Comparison of ENCODE assay signal across 25 mouse cellular contexts in genomic region chr12:8167743-8168142, GRCm38 (mm10).
"Had no signal": no experiment of that assay in that cellular context is flagged by ENCODE, and none has a peak within 500 bp of the region (broad histone marks: within the 10 kb centered on the region; RNA-seq: fewer than 3 reads in every experiment).

No protein-coding gene starts in this region.

- DNase-seq: cerebellum, adult 9-10 months; cerebellum, adult 9-11 months; cerebellum, postnatal 10 days; cerebellum, postnatal 14 days; cerebellum, postnatal 25 days; cerebellum, postnatal 36 days; embryo, embryonic 11 days; forebrain, postnatal 0 days; gastrocnemius, adult 2 months; gastrocnemius, postnatal 10 days; gastrocnemius, postnatal 14 days; gastrocnemius, postnatal 25 days; gastrocnemius, postnatal 36 days; heart, adult 11 months; heart, adult 18-20 months; heart, adult 2 months had no signal

- H3K4me3 ChIP-seq: embryonic facial prominence, embryonic 10.5 days; embryonic facial prominence, embryonic 12.5 days; embryonic facial prominence, embryonic 13.5 days; embryonic facial prominence, embryonic 15.5 days; erythroblast, embryonic 14.5 days; forebrain, embryonic 10.5 days; forebrain, embryonic 12.5 days; forebrain, embryonic 13.5 days; forebrain, embryonic 15.5 days; gastrocnemius, adult 2 months; heart, adult 2 months had no signal

- H3K27ac ChIP-seq: embryonic facial prominence, embryonic 10.5 days; embryonic facial prominence, embryonic 12.5 days; embryonic facial prominence, embryonic 13.5 days; embryonic facial prominence, embryonic 15.5 days; forebrain, embryonic 10.5 days; forebrain, embryonic 12.5 days; forebrain, embryonic 13.5 days; forebrain, embryonic 15.5 days; gastrocnemius, adult 2 months; heart, adult 2 months had no signal

- H3K9me3 ChIP-seq: embryonic facial prominence, embryonic 10.5 days; embryonic facial prominence, embryonic 12.5 days; embryonic facial prominence, embryonic 13.5 days; embryonic facial prominence, embryonic 15.5 days; forebrain, embryonic 10.5 days; forebrain, embryonic 12.5 days; forebrain, embryonic 13.5 days; forebrain, embryonic 15.5 days had no signal

- H3K4me1 ChIP-seq: embryonic facial prominence, embryonic 10.5 days; embryonic facial prominence, embryonic 12.5 days; embryonic facial prominence, embryonic 13.5 days; embryonic facial prominence, embryonic 15.5 days; forebrain, embryonic 10.5 days; forebrain, embryonic 12.5 days; forebrain, embryonic 13.5 days; forebrain, embryonic 15.5 days had no signal

- H3K36me3 ChIP-seq: embryonic facial prominence, embryonic 10.5 days; embryonic facial prominence, embryonic 12.5 days; embryonic facial prominence, embryonic 13.5 days; embryonic facial prominence, embryonic 15.5 days; forebrain, embryonic 10.5 days; forebrain, embryonic 12.5 days; forebrain, embryonic 15.5 days had no signal

- H3K9ac ChIP-seq: embryonic facial prominence, embryonic 12.5 days; embryonic facial prominence, embryonic 13.5 days; embryonic facial prominence, embryonic 15.5 days; forebrain, embryonic 12.5 days; forebrain, embryonic 13.5 days; forebrain, embryonic 15.5 days; forebrain, postnatal 0 days had no signal

- H3K27me3 ChIP-seq: embryonic facial prominence, embryonic 12.5 days; embryonic facial prominence, embryonic 13.5 days; embryonic facial prominence, embryonic 15.5 days; forebrain, embryonic 12.5 days; forebrain, embryonic 13.5 days; forebrain, embryonic 15.5 days had no signal
